ENCODE assay signal across 26 mouse cellular contexts in genomic region chr12:106377281-106377680, GRCm38 (mm10).
"Had no signal": no experiment of that assay in that cellular context is flagged by ENCODE, and none has a peak within 500 bp of the region (broad histone marks: within the 10 kb centered on the region; RNA-seq: fewer than 3 reads in every experiment).

No protein-coding gene starts in this region.

- ATAC-seq: hindbrain, embryonic 16.5 days; inflammation-experienced regulatory T-cells, adult 6 months; intestine, embryonic 15.5 days; intestine, postnatal 0 days had no signal

- H3K4me3 ChIP-seq: gastrocnemius, adult 2 months; heart, embryonic 10.5 days; heart, embryonic 12.5 days; hindbrain, embryonic 10.5 days; hindbrain, embryonic 12.5 days; intestine, embryonic 15.5 days; left cerebral cortex, adult 2 months; limb, embryonic 10.5 days; limb, embryonic 12.5 days; liver, embryonic 13.5 days had no signal

- H3K4me2 ChIP-seq: heart, embryonic 12.5 days; hindbrain, embryonic 12.5 days; intestine, embryonic 15.5 days; limb, embryonic 12.5 days; liver, embryonic 11.5 days; liver, embryonic 13.5 days had no signal

- H3K36me3 ChIP-seq: heart, embryonic 10.5 days; heart, embryonic 12.5 days; hindbrain, embryonic 10.5 days; hindbrain, embryonic 12.5 days; intestine, embryonic 15.5 days; limb, embryonic 10.5 days; limb, embryonic 12.5 days; liver, embryonic 13.5 days had no signal

- DNase-seq: gastrocnemius, adult 2 months; gastrocnemius, postnatal 10 days; gastrocnemius, postnatal 25 days; heart, adult 18-20 months; heart, postnatal 10 days; heart, postnatal 4 days; kidney, adult 18-20 months; kidney, adult 8-10 months; kidney, postnatal 10 days; kidney, postnatal 25 days; kidney, postnatal 4 days; liver; liver, embryonic 13.5 days had no signal

- H3K27me3 ChIP-seq: hindbrain, embryonic 12.5 days had no signal

- H3K27ac ChIP-seq: gastrocnemius, adult 2 months; heart, embryonic 10.5 days; hindbrain, embryonic 10.5 days; hindbrain, embryonic 12.5 days; intestine, embryonic 15.5 days; left cerebral cortex, adult 2 months; limb, embryonic 10.5 days; limb, embryonic 12.5 days; liver, embryonic 13.5 days had no signal

- H3K9me3 ChIP-seq: heart, embryonic 10.5 days; heart, embryonic 12.5 days; hindbrain, embryonic 10.5 days; hindbrain, embryonic 12.5 days; intestine, embryonic 15.5 days; limb, embryonic 10.5 days; limb, embryonic 12.5 days; liver, embryonic 13.5 days had no signal

- H3K4me1 ChIP-seq: heart, embryonic 10.5 days; heart, embryonic 12.5 days; liver, embryonic 13.5 days had no signal

- H3K9ac ChIP-seq: heart, embryonic 12.5 days; hindbrain, embryonic 12.5 days; hindbrain, embryonic 14.5 days; intestine, embryonic 15.5 days; limb, embryonic 12.5 days; liver, embryonic 13.5 days had no signal
